Comparison of ENCODE assay signal across 8 mouse cellular contexts in genomic region chr16:44138979-44139535, GRCm38 (mm10). TPM values are rescaled to one million over a fixed set of nuclear protein-coding genes. Genes with fewer than 3 reads are reported as not detected.
DNase-seq lines count a peak whose midpoint lies in the region; ATAC-seq lines count a peak whose summit lies in the region.

No protein-coding gene starts in this region.

- DNase-seq in c-Kit-negative CD71-positive TER-119-positive erythroid progenitor cells, embryonic 14.5 days (ENCODE audit: low read depth, low spot score), result peak; percentile 90
- DNase-seq in fibroblast of lung, adult 2 months (ENCODE audit: low read depth), result peak; percentile 87
- DNase-seq in kidney, postnatal 14 days, result peak; percentile 93
- DNase-seq in liver, embryonic 13.5 days, result peak; percentile 83
- DNase-seq in neural tube, embryonic 10.5 days (ENCODE audit: extremely low spot score, low spot score), result peak; percentile 84

- no peaks in the 10 kb centered on the region for H3K27me3 ChIP-seq in heart, embryonic 14.5 days (ENCODE audit: control insufficient read depth, insufficient read depth, low read length)
- H3K27me3 ChIP-seq in liver, embryonic 13.5 days, result no peaks in the 10 kb centered on the region
- H3K27me3 ChIP-seq in stomach, embryonic 16.5 days (ENCODE audit: control insufficient read depth, insufficient read depth, low read length), result no peaks in the 10 kb centered on the region

- peak overlapping the region; percentile 89 for H3K4me2 ChIP-seq in heart, embryonic 14.5 days (ENCODE audit: low read length)
- peak overlapping the region; percentile 98 for H3K4me2 ChIP-seq in liver, embryonic 13.5 days
- peak overlapping the region; percentile 93 for H3K4me2 ChIP-seq in stomach, embryonic 16.5 days (ENCODE audit: low read depth, low read length)

- H3K4me1 ChIP-seq in heart, embryonic 14.5 days (ENCODE audit: control insufficient read depth in 2 of 2, insufficient read depth in 2 of 2, low read length in 2 of 2), result peaks cover 0 to 20% of the 10 kb centered on the region in 2 experiments; a peak in 2 of 4 replicates
- peaks cover 44% of the 10 kb centered on the region for H3K4me1 ChIP-seq in liver, embryonic 13.5 days (replicated peaks)
- peaks cover 8% of the 10 kb centered on the region for H3K4me1 ChIP-seq in stomach, embryonic 16.5 days (ENCODE audit: control insufficient read depth, insufficient read depth, low read length)

- H3K27ac ChIP-seq in heart, embryonic 14.5 days (replicated peaks in 1 of 2; ENCODE audit: control insufficient read depth in 1 of 2, insufficient read depth in 1 of 2, low read depth in 2 of 2, low read length in 2 of 2), result peak overlapping the region; percentile 98 to 100
- peak overlapping the region; percentile 97 for H3K27ac ChIP-seq in liver, embryonic 13.5 days
- peak overlapping the region; percentile 99 for H3K27ac ChIP-seq in stomach, embryonic 16.5 days (ENCODE audit: low read length)

- WGBS in heart, embryonic 14.5 days, result under 1% methylated on average over 25 of the region's 25 CpGs
- under 1% methylated on average over 25 of the region's 25 CpGs for WGBS in liver, embryonic 13.5 days (ENCODE audit: insufficient replicate concordance)
- under 1% methylated on average over 25 of the region's 25 CpGs for WGBS in stomach, embryonic 16.5 days

- H3K36me3 ChIP-seq in heart, embryonic 14.5 days (ENCODE audit: control insufficient read depth, insufficient read depth, low read length), result no peaks in the 10 kb centered on the region
- no peaks in the 10 kb centered on the region for H3K36me3 ChIP-seq in liver, embryonic 13.5 days
- no peaks in the 10 kb centered on the region for H3K36me3 ChIP-seq in stomach, embryonic 16.5 days (ENCODE audit: control insufficient read depth, insufficient read depth, low read length)

- peak overlapping the region; percentile 80 to 98 for H3K4me3 ChIP-seq in heart, embryonic 14.5 days (ENCODE audit: control insufficient read depth in 1 of 2, insufficient read depth in 1 of 2, low read depth in 1 of 2, low read length in 2 of 2)
- peak overlapping the region; percentile 97 for H3K4me3 ChIP-seq in liver, embryonic 13.5 days (replicated peaks)
- peak overlapping the region; percentile 92 for H3K4me3 ChIP-seq in stomach, embryonic 16.5 days (replicated peaks; ENCODE audit: low read length)

- ATAC-seq in CD4-positive, CD25-positive, alpha-beta regulatory T cell, adult 4 months, result peak; percentile 83
- ATAC-seq in heart, embryonic 14.5 days (ENCODE audit: insufficient number of reproducible peaks, insufficient read depth, low FRiP score, low read depth), result peak; percentile 80
- ATAC-seq in liver, embryonic 13.5 days (ENCODE audit: low read depth), result peak; percentile 83
- peak; percentile 82 for ATAC-seq in stomach, embryonic 16.5 days (ENCODE audit: insufficient read depth, low FRiP score)

- H3K9me3 ChIP-seq in heart, embryonic 14.5 days (ENCODE audit: control insufficient read depth, low read length), result no peaks in the 10 kb centered on the region
- no peaks in the 10 kb centered on the region for H3K9me3 ChIP-seq in liver, embryonic 13.5 days (replicated peaks)
- H3K9me3 ChIP-seq in stomach, embryonic 16.5 days (replicated peaks; ENCODE audit: control insufficient read depth, low read length), result no peaks in the 10 kb centered on the region

- peak overlapping the region; percentile 96 for H3K9ac ChIP-seq in heart, embryonic 14.5 days (ENCODE audit: low read length)
- peak overlapping the region; percentile 96 for H3K9ac ChIP-seq in liver, embryonic 13.5 days
- H3K9ac ChIP-seq in stomach, embryonic 16.5 days (ENCODE audit: low read length), result peak overlapping the region; percentile 96

RNA-seq across cellular contexts. Expression of gene Atp6v1a, which starts 0.4 kb away (rescaled TPM):
- polyA plus RNA-seq in CD4-positive, CD25-positive, alpha-beta regulatory T cell, adult 4 months (2017; shearing (Covaris generic)), result 10 to 100 TPM; 33.4 to 41.1 TPM
- polyA plus RNA-seq in heart, embryonic 14.5 days (2014; fragmentation: Nextera tagmentation; extraction: Ambion mirVana), result 45.4 and 54.9 TPM in 2 replicates
- 24.1 and 30.0 TPM in 2 replicates for polyA plus RNA-seq in liver, embryonic 13.5 days (2015; fragmentation: Nextera tagmentation; extraction: Ambion mirVana)
- polyA plus RNA-seq in stomach, embryonic 16.5 days (2015; fragmentation: Nextera tagmentation; extraction: Ambion mirVana), result 67.7 and 82.7 TPM in 2 replicates

RNA-seq across cellular contexts. Expression of gene Naa50, which starts 0.6 kb away (rescaled TPM):
- polyA plus RNA-seq in CD4-positive, CD25-positive, alpha-beta regulatory T cell, adult 4 months (2017; shearing (Covaris generic)), result 10 to 100 TPM; 22.0 to 22.1 TPM
- polyA plus RNA-seq in heart, embryonic 14.5 days (2014; fragmentation: Nextera tagmentation; extraction: Ambion mirVana), result 45.4 and 46.6 TPM in 2 replicates
- polyA plus RNA-seq in liver, embryonic 13.5 days (2015; fragmentation: Nextera tagmentation; extraction: Ambion mirVana), result 98.5 and 121 TPM in 2 replicates
- 87.4 and 107 TPM in 2 replicates for polyA plus RNA-seq in stomach, embryonic 16.5 days (2015; fragmentation: Nextera tagmentation; extraction: Ambion mirVana)

RNA-seq across cellular contexts. Expression of gene Usf3, which starts 34.0 kb away (rescaled TPM):
- polyA plus RNA-seq in CD4-positive, CD25-positive, alpha-beta regulatory T cell, adult 4 months (2017; shearing (Covaris generic)), result 1 to 10 TPM; 3.9 to 5.2 TPM
- polyA plus RNA-seq in heart, embryonic 14.5 days (2014; fragmentation: Nextera tagmentation; extraction: Ambion mirVana), result 4.1 and 4.7 TPM in 2 replicates
- polyA plus RNA-seq in liver, embryonic 13.5 days (2015; fragmentation: Nextera tagmentation; extraction: Ambion mirVana), result 1.7 and 1.9 TPM in 2 replicates
- polyA plus RNA-seq in stomach, embryonic 16.5 days (2015; fragmentation: Nextera tagmentation; extraction: Ambion mirVana), result 2.7 and 3.3 TPM in 2 replicates

Comparison
In these comparisons a context has a peak if more than half of its experiments do, and no peak if none do; other contexts are left out.
1. Peak in every context shown above with its lines: DNase-seq, ATAC-seq, H3K4me3 ChIP-seq and H3K27ac ChIP-seq.